ENCODE assay signal across 16 mouse cellular contexts in genomic region chr3:135677064-135677463, GRCm38 (mm10).
"Had no signal": no experiment of that assay in that cellular context is flagged by ENCODE, and none has a peak within 500 bp of the region (broad histone marks: within the 10 kb centered on the region; RNA-seq: fewer than 3 reads in every experiment).

No protein-coding gene starts in this region.

- H3K27ac ChIP-seq: lung, embryonic 15.5 days; macrophage; midbrain, embryonic 13.5 days; midbrain, embryonic 15.5 days; neural tube, embryonic 12.5 days; stomach, embryonic 15.5 days; stomach, postnatal 0 days had no signal

- ATAC-seq: lung, postnatal 0 days; midbrain, embryonic 13.5 days; midbrain, embryonic 15.5 days had no signal

- H3K9me3 ChIP-seq: lung, embryonic 15.5 days; midbrain, embryonic 13.5 days; midbrain, embryonic 15.5 days; neural tube, embryonic 12.5 days; stomach, embryonic 15.5 days had no signal

- H3K4me3 ChIP-seq: lung, embryonic 15.5 days; megakaryocyte, embryonic 14.5 days; midbrain, embryonic 13.5 days; midbrain, embryonic 15.5 days; neural tube, embryonic 12.5 days; stomach, embryonic 15.5 days had no signal

- H3K27me3 ChIP-seq: lung, embryonic 15.5 days; megakaryocyte, embryonic 14.5 days; midbrain, embryonic 13.5 days; midbrain, embryonic 15.5 days; neural tube, embryonic 12.5 days; stomach, embryonic 15.5 days had no signal

- H3K9ac ChIP-seq: lung, embryonic 15.5 days; midbrain, embryonic 13.5 days; midbrain, embryonic 15.5 days; neural tube, embryonic 12.5 days; stomach, embryonic 15.5 days had no signal

- DNase-seq: lung, postnatal 14 days; lung, postnatal 36 days; right cerebral cortex, postnatal 14 days; thymus, adult 2 months; thymus, postnatal 25 days; thymus, postnatal 4 days had no signal

- H3K4me2 ChIP-seq: lung, embryonic 15.5 days; midbrain, embryonic 11.5 days; midbrain, embryonic 13.5 days; midbrain, embryonic 15.5 days; neural tube, embryonic 12.5 days; stomach, embryonic 15.5 days had no signal

- H3K36me3 ChIP-seq: lung, embryonic 15.5 days; midbrain, embryonic 13.5 days; midbrain, embryonic 15.5 days; neural tube, embryonic 12.5 days; stomach, embryonic 15.5 days had no signal
